Mouse (Mus musculus) spleen, adult 10 weeks (tissue): ENCODE data around the gene Phospho2. TPM values are rescaled to one million over a fixed set of nuclear protein-coding genes. Genes with fewer than 3 reads are reported as not detected.

Experiments
- polyA plus RNA-seq: library from polyadenylated mRNA; stranded (reverse); fragments of 350-450 nt; fragmentation: Illumina TruSeq; extraction: RNeasy Lipid Tissue Mini Kit (QIAGEN cat#74804); gene quantifications from one replicate; pipeline ENCODE4 v1.2.3, GENCODE M21; 2015; ENCODE audit warnings: low replicate concordance; ENCODE audit not compliant: insufficient read depth

Gene Phospho2
- polyA plus RNA-seq: 27.2 TPM

GRCm38 (mm10) chr2:69789429-69790069, at the start of gene Phospho2, which contains the start of gene Ccdc173:
TSS of gene Phospho2 (plus strand) at chr2:69789623.
TSS of gene Ccdc173 (minus strand) at chr2:69789575.

GRCm38 (mm10) chr2:69821711-69822110, 32.3 kb downstream of the Phospho2 start, which contains the start of gene Klhl23:
TSS of gene Klhl23 (plus strand) at chr2:69821944.

Other genes starting within 250 kb of the Phospho2 start
- gene Lrp2, start 203.6 kb upstream of the Phospho2 start, polyA plus RNA-seq: 0.10 TPM
- 5.7 TPM for gene Bbs5, start 142.5 kb upstream of the Phospho2 start, polyA plus RNA-seq
- gene Klhl41, start 119.5 kb upstream of the Phospho2 start, polyA plus RNA-seq: 0.15 TPM
- 20.8 TPM for gene Fastkd1, start 76.1 kb upstream of the Phospho2 start, polyA plus RNA-seq
- gene Ppig, start 67.1 kb upstream of the Phospho2 start, polyA plus RNA-seq: 115 TPM
- 3.5 TPM for gene Ccdc173, start within 50 bp of the Phospho2 start, polyA plus RNA-seq
- 9.3 TPM for gene Klhl23, start 32.3 kb downstream of the Phospho2 start, polyA plus RNA-seq
- 361 TPM for gene Ssb, start 71.9 kb downstream of the Phospho2 start, polyA plus RNA-seq
- gene Mettl5, start 96.0 kb downstream of the Phospho2 start, polyA plus RNA-seq: 37.1 TPM
- 42.8 TPM for gene Ubr3, start 107.6 kb downstream of the Phospho2 start, polyA plus RNA-seq
- 0.69 TPM for gene Myo3b, start 249.5 kb downstream of the Phospho2 start, polyA plus RNA-seq